Mouse (Mus musculus) megakaryocyte, embryonic 14.5 days (primary cell): ENCODE measurements around the gene Gm5767.

Source experiments
- FLI1 ChIP-seq: IDR thresholded peaks from 2 replicates; pipeline ENCODE4 v1.6.1; 2012; ENCODE audit warnings: low read length, inconsistent platforms, mixed read lengths
- GATA1 ChIP-seq: IDR thresholded peaks from 3 replicates; pipeline ENCODE4 v1.6.1; 2012; ENCODE audit warnings: mixed read lengths, low read length, inconsistent platforms, borderline replicate concordance

DNA sequence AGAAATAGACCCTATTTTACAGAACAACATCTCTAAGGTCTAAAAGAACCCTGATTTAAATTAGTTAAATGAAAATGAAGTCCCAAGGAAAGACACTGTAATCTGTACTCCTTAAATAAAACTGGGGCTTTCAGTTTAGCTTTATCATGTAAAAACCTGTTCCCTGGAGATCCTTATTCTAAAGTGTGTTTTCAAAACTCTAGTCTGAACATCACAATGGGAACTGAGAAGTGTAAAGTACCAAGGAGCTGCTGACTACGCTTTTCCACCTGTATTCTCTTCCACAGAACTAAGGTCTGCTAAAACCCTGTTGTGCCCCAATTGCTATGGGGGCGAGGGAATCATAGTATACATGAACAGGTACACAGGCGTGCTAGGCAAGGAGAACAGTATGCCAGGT, 43.5 kb downstream of the Gm5767 start:
- TF ChIP-seq GATA1 (no peak), FLI1 (no peak)
